Mouse (Mus musculus): ENCODE data around the gene Pdcd10. TPM values are rescaled to one million over a fixed set of nuclear protein-coding genes. Genes with fewer than 3 reads are reported as not detected.
A peak's percentile ranks its signal among the peaks of the same experiment; 100 is the strongest.

Pdcd10 gene
- 10 to 100 TPM; 51.6 to 63.3 TPM for total RNA-seq (2021)
- long read RNA-seq, experiment 1, transcript Pdcd10-205 (8 exons, 1,927 nt), result major isoform, 21 of 22 reads
- long read RNA-seq, experiment 1, partial matches to known transcripts, result 0 of 22 reads
- long read RNA-seq, experiment 1, other reads (novel, unspliced or antisense), result 1 of 22 reads
- long read RNA-seq, experiment 2, transcript Pdcd10-205 (8 exons, 1,927 nt), result major isoform, 68 of 75 reads
- long read RNA-seq, experiment 2, partial matches to known transcripts, result 1 of 75 reads
- long read RNA-seq, experiment 2, other reads (novel, unspliced or antisense), result 4 of 75 reads

GRCm38 (mm10) chr3:75556695-75557291 lies at the start of gene Pdcd10:
Pdcd10 (minus strand) TSS chr3:75556856.
- DNase-seq (ENCODE audit: low spot score in 2 of 2), result peak; percentile 96 to 97

GRCm38 (mm10) chr3:75584898-75585297 lies 28.2 kb upstream of the Pdcd10 start:
- no peak for DNase-seq (ENCODE audit: low spot score in 2 of 2)

GRCm38 (mm10) chr3:75583293-75583692 lies 26.6 kb upstream of the Pdcd10 start:
- no peak for DNase-seq (ENCODE audit: low spot score in 2 of 2)

GRCm38 (mm10) chr3:75579352-75579751 lies 22.7 kb upstream of the Pdcd10 start:
- peak in 1 of 2 experiments; percentile 22 for DNase-seq (ENCODE audit: low spot score in 2 of 2)

- no peak for DNase-seq (ENCODE audit: low spot score in 2 of 2)
These were observed 18.9 kb upstream of the Pdcd10 start for GRCm38 (mm10) chr3:75575582-75575981.

- no peak for DNase-seq (ENCODE audit: low spot score in 2 of 2)
These were observed 17.4 kb upstream of the Pdcd10 start for GRCm38 (mm10) chr3:75574074-75574473.

- peak in 1 of 2 experiments; percentile 72 for DNase-seq (ENCODE audit: low spot score in 2 of 2)
These were observed 636 bp upstream of the Pdcd10 start, which contains the start of gene Serpini1 for GRCm38 (mm10) chr3:75557292-75557691. Serpini1 (plus strand) TSS chr3:75557547.

- DNase-seq (ENCODE audit: low spot score in 2 of 2), result no peak
These were observed 448 bp downstream of the Pdcd10 start for GRCm38 (mm10) chr3:75556121-75556694.

GRCm38 (mm10) chr3:75551248-75551647 lies 5.4 kb downstream of the Pdcd10 start:
- no peak for DNase-seq (ENCODE audit: low spot score in 2 of 2)

- DNase-seq (ENCODE audit: low spot score in 2 of 2), result no peak
These were observed 12.4 kb downstream of the Pdcd10 start for GRCm38 (mm10) chr3:75544287-75544686.

GRCm38 (mm10) chr3:75542852-75543251 lies 13.8 kb downstream of the Pdcd10 start:
- DNase-seq (ENCODE audit: low spot score in 2 of 2), result no peak

- DNase-seq (ENCODE audit: low spot score in 2 of 2), result no peak
These were observed 15.4 kb downstream of the Pdcd10 start for GRCm38 (mm10) chr3:75541259-75541658.

GRCm38 (mm10) chr3:75534045-75534834 lies 22.4 kb downstream of the Pdcd10 start:
- no peak for DNase-seq (ENCODE audit: low spot score in 2 of 2)

GRCm38 (mm10) chr3:75531074-75531473 lies 25.6 kb downstream of the Pdcd10 start:
- no peak for DNase-seq (ENCODE audit: low spot score in 2 of 2)

GRCm38 (mm10) chr3:75522527-75522926 lies 34.1 kb downstream of the Pdcd10 start:
- no peak for DNase-seq (ENCODE audit: low spot score in 2 of 2)

GRCm38 (mm10) chr3:75521314-75521713 lies 35.3 kb downstream of the Pdcd10 start:
- no peak for DNase-seq (ENCODE audit: low spot score in 2 of 2)

- DNase-seq (ENCODE audit: low spot score in 2 of 2), result peak; percentile 25 to 49
These were observed 38.9 kb downstream of the Pdcd10 start for GRCm38 (mm10) chr3:75517631-75518250.

- DNase-seq (ENCODE audit: low spot score in 2 of 2), result no peak
These were observed 57.4 kb downstream of the Pdcd10 start for GRCm38 (mm10) chr3:75498961-75499960.

- DNase-seq (ENCODE audit: low spot score in 2 of 2), result no peak
These were observed 63.7 kb downstream of the Pdcd10 start for GRCm38 (mm10) chr3:75492913-75493312.

- no peak for DNase-seq (ENCODE audit: low spot score in 2 of 2)
These were observed 74.6 kb downstream of the Pdcd10 start, which contains the start of gene Wdr49 for GRCm38 (mm10) chr3:75482056-75482455. Wdr49 (minus strand) TSS chr3:75482156.

All from adrenal gland, adult 18-20 months (tissue).